Mouse (Mus musculus): ENCODE results near the gene Cpped1.
A peak's percentile ranks its signal among the peaks of the same experiment; 100 is the strongest.

Gene Cpped1

GRCm38 (mm10) chr16:11909035-11909591 is at the start of gene Cpped1:
Cpped1 (minus strand) TSS chr16:11909445.
- DNase-seq, result peak; percentile 92 to 94

DNA sequence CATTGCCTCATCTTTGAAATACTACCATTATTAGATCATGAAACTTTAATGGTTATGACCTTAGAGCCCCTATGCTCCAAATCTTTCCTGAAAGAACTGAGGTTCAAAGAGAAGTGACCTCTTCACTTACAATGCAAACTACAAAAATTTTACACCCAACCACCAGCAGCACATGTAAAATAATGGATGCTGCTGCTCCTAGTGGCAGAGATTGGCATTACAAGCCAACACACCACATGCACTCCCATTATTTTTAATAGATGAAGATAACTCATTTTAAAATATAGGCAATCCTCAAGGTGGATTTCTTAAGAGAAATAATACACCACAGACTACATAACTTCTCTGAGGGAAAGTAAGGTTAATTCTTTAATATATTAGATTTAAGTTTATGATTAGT is 31.2 kb upstream of the Cpped1 start:
- DNase-seq, result peak; percentile 22 to 69

DNA sequence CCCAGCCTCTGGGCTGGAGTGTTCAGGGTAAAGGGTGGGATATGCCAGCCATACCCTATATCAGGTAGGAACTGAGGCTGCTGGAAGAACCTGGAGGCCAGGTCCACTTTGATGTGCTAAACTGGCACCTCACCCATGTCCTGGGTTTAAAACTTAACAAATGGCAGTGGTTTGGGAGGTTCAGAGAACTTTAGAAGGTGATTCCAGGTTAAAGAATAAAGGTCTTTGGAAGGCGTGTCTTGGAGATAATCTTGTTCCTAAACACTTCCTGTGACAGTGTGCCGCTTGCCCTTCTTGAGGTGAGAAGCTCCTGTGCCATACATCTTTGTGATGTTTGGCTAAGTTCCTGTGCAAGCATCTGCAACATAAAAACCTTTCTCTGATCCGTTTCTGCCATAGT is 1.6 kb upstream of the Cpped1 start:
- peak; percentile 31 to 37 for DNase-seq

GRCm38 (mm10) chr16:11909817-11910216 is 572 bp upstream of the Cpped1 start:
- DNase-seq, result no peak

DNA sequence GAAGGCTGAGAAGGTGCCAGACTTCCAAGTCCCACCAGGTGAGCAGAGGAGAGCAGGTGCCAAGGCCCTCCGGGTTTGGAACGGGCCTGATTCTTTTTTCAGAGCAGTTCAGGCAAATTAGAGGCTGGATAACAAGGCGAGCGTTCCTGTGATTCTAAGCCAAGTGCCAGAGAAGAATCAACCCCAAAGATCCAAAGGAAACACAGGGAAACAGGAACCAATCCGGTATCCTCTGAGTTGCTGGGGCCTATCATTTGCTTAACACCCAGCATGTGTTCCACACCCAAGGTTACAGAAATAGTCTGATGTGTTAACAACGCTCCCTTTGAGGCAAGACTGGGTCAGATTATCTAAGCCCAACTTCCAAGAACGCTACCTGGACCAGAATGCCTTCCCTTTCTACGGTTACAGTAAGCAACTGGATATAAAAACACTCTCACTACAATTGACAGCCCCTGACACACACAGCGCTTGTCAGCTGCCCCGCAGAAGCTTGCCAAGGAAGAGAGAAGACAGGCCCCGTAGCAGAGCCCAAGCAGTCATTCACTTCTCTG is 707 bp downstream of the Cpped1 start:
- DNase-seq, result peak; percentile 28 to 29

DNA sequence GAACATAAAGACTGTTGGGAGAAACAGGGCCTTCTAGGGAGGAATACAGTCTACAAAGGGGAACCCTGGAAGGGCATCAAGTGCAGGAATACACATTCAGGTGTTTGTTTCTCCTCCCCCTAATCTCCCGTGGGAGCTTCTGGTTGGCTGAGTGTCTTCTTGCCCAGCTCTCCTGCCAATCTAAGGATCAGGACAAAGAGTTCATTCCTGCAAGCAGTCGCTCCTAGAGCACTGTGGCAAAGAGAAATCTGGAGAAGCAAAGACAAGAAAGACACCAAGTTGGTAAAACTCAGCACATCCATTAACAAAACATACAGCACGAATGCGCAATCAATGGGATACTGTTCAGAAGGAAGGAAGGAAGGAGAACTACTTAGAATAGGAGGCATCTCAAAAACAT is 1.4 kb downstream of the Cpped1 start:
- DNase-seq, result peak; percentile 17 to 21

- DNase-seq, result no peak
These were observed 2.3 kb downstream of the Cpped1 start for GRCm38 (mm10) chr16:11906906-11907305.

DNA sequence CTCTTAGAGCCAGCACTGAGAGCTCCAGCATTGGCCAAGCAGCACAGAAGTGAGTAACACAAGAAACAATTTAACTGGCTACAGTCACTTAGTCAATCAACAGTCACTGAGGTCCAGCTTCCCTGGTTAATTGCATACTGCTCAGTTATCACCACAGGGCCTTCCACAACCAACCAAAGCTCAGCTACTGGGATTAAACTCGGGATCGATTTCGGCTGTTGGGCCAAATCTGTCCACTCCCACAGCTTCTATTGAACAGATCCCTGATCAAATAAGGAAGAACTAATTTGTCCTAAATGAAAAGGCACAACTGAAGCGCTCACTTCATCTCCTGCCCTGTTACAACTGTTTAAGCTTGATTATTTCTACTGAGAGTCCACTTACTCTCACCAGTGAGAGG is 4.0 kb downstream of the Cpped1 start:
- no peak for DNase-seq

DNA sequence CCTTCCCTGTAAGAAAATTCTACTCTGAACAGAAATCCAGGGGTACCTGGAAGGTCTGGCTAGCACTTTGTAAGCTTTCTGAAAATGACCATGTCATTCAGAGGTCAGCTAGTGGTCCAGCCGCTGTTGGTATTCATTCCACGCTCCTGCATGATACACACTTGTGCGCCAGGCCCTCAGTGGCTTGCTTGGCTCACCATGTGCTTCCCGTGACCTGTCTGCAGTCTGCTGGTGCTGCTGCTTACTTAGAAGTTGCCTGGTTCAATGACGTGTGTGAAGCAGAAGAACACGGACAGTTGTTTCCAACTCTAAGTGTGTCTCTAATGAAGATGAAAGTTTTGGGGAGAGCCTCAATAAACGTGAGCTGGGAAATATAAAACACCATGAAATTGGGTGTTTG is 7.2 kb downstream of the Cpped1 start:
- DNase-seq, result no peak

- no peak for DNase-seq
These were observed 8.9 kb downstream of the Cpped1 start for GRCm38 (mm10) chr16:11900341-11900740.

DNA sequence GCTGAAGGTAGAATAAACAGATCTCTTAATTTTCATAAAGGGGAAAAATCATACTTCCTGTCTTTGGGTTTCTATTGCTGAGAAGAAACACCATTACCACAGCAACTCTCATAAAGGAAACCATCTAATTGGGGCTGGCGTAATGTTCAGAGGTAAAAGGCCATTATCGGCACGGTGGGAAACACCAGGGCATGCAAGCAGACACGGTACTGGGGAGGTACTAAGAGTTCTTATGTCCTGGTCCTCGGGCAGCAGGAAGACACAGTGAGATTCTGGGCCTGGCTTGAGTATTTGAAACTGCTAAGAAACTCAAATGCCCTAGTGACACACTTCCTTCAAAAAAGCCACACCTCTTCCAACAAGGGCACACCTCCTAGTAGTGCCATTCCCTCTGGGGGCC is 12.8 kb downstream of the Cpped1 start:
- DNase-seq, result no peak

DNA sequence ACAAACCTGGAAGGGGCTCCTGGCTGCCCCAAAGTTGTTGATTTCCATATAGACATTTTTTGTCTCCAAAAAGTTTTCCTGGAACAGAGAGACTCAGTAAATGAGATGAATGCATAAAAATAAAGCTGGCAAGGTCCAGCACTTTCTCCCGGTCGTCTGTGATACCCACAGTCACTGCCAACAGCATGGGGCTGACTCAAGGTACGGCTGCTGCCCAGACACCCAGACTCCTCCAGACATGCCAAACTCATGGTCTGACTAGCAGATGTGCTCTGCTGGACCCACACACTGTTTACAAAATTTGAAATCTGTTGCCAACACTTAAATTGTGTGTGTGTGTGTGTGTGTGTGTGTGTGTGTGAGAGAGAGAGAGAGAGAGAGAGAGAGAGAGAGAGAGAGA is 14.4 kb downstream of the Cpped1 start:
- DNase-seq, result no peak

DNA sequence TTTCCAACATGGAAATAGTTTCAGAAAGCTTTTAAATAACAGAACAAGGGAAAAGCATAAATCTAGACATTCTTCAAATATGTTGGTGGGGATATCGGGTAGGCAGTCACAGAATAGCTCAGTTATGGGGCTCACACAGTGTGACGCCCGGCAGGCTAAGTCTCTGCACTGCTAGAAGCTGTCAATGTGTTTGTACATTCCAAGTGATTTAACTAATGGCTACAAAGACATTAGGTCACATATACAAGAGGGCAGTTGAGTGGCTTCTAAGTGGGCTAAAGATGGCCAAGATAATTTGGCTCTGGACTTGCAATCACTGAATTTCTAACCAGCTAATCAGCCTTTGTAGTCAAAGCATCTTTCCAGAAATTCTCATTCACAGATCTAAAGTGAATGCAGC is 19.1 kb downstream of the Cpped1 start:
- DNase-seq, result no peak

- peak in 1 of 2 experiments; percentile 17 for DNase-seq
These were observed 19.5 kb downstream of the Cpped1 start for GRCm38 (mm10) chr16:11889741-11890140.

DNA sequence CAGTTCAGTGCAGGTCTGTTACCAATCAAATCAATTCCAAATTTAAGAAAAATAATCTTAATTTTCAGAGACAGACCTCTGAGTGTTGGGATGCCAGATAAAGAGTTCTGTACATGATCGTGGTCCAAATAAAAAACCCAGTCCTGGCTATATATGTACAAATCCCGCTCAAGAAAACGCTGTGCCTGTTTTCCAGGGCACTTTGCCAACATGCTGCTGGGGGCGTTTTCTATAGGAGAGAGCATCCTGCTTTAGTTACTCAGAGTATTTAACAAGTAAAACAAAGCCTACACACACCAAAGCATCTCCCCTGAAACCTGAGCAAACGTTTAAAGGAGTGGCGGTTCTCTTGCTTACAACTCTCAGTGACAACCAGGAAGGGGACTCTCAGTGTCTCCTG is 27.4 kb downstream of the Cpped1 start:
- no peak for DNase-seq

GRCm38 (mm10) chr16:11880461-11880860 is 28.8 kb downstream of the Cpped1 start:
- no peak for DNase-seq

DNA sequence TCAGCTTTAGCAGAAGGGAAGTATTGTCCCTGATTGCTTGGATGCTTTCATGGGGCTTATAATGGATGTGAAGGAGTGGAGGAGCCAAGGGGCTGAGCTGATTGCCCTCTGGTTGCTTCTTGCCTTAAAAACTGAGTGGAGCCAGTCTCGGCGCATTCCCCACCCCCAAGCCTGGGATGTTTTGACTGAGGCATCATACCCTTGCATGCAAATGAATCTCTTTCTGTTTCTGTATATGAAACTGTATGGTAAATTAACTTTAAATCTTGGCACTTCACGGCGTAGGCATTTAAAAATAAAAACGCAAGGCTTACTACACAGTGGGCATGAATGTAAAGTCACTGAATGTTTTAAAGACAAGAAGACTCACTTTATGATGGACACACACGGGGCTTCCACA is 30.0 kb downstream of the Cpped1 start:
- no peak for DNase-seq

DNA sequence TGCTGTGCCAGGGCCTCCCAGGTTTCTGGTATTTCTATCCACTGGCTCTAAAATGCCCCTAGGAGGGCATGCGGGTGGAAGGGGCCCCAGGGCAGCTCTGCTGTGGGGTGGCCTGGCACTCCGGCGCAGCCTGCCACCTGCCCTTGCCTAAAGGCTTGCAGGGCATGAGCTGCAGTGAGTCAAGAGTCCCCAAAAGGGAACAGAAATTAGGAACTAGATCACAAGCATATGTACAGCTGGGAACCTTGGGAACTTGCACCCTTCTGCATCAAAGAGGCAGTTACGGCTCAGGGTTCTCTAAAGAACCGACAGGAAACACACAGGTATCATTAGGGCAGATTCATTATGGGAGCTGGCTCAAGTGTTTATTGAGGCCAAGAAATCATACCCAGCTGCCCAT is 34.0 kb downstream of the Cpped1 start:
- no peak for DNase-seq

GRCm38 (mm10) chr16:11873292-11873691 is 36.0 kb downstream of the Cpped1 start:
- DNase-seq, result no peak

GRCm38 (mm10) chr16:11868486-11868885 is 40.8 kb downstream of the Cpped1 start:
- DNase-seq, result no peak

DNA sequence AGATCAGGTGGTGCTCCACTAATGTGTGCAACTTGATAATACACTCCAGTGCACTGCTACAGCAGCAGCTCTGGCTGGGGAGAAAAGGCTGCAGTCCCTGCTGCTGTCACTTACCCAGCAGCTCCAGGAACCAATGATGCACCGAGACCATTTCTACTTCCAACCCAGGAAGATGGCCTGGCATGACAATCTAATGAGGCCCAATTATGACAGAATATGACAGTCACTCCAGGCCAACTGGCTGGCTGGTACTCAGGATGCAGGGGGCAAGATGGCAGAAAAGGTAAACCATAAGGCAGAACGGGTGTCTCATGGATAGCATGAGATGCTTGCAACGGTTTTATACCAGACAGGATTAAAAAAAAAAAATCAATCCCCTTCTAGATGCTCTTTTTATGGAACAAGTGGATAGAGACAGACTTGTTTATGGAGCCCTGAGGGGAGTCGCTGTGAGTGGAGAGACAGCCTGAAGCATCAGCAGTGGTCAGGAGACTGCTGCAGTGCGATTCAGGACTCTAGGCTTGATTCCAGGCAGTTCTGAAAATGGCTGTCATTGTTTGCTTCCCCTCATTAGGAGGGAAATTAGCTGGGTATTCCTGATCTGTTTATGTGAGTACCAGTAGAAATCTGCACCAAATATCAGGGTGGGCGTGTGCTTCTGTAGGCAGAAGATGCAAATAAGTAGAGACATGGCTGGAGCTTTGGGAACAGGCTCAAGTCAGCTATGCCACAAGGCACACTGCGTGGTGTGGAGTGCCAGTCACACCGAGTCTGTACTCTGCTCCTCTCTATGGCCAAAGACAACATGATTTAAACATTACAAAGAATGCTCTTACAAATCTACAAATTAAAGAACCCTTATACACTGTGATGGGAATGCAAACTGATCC is 56.3 kb downstream of the Cpped1 start:
- DNase-seq, result no peak

DNA sequence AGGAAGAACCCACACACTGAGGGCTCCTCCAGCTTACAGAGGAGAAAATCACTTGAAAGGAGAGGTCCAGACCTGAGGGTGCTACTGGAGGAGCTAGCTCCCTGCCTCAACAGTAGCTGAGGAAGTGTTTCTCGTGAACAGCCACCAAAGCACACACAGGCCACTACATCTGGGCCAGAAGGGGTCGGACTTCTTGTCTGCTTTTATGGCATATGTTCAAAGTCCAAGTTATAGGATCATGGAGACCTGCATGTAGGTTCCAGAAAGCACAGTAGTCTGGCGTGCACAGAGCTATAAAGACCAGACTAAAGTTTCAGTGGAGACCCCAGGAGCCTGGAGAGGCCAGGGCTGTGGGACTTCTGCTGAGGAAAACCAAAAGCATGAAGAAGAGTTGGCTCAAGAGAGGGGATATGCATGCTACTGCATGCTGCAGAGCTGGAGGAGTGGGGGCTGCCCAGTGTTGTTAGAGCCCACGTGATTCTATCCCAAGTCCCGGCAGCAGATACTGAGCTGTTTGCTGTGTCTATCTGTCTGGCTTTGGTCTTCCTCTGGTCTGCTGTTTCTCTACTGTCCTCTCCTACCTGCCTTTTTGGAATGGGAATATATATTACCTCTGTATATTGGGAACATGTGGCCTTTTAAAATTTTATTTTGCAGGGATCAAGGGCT is 60.1 kb downstream of the Cpped1 start:
- no peak for DNase-seq

GRCm38 (mm10) chr16:11845309-11845708 is 63.9 kb downstream of the Cpped1 start:
- DNase-seq, result no peak

GRCm38 (mm10) chr16:11843441-11843840 is 65.8 kb downstream of the Cpped1 start:
- no peak for DNase-seq
